8 mouse cellular contexts compared by ENCODE assay signal in the genomic region with DNA sequence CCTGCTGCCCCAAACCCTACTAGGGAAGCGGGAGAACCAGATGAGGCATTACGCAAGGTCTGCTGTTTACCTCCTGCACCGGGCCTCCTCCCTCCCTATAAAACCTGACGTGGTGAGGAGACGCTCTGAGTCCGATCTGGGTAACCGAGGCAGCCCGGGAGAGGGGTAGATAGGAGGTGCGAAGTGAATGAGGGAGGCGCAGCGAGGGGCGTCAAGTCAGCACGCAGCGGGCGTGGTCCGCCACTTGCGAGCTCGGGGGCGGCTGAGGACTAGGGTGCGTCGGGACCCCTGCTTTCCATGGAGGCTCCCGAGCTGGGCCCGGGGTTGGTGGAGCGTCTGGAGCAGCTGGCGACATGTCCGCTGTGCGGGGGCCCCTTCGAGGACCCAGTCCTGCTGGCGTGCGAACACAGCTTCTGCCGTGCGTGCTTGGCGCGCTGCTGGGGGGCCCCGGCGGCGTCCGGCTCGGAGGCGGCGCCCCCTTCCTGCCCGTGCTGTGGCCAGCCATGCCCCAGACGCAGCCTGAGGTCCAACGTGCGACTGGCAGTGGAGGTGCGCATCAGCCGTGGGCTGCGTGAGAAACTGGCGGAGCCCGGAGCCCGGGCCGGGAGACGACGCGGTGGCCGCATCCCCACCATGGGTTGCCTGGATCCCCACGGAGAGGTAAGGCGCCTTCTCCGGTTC. TPM values are rescaled to one million over a fixed set of nuclear protein-coding genes. Genes with fewer than 3 reads are reported as not detected.
DNase-seq lines count a peak whose midpoint lies in the region; ATAC-seq and TF ChIP-seq lines count a peak whose summit lies in the region.

A gene (plus strand): TSS at position 128 of the 681 bp plus-strand sequence.

- H3K4me1 ChIP-seq in kidney, embryonic 14.5 days (ENCODE audit: control insufficient read depth, insufficient read depth, low read length), result peaks cover 5% of the 10 kb centered on the region
- peaks cover 9 to 13% of the 10 kb centered on the region in 2 experiments; a peak in 3 of 4 replicates for H3K4me1 ChIP-seq in heart, embryonic 14.5 days (ENCODE audit: control insufficient read depth in 2 of 2, insufficient read depth in 2 of 2, low read length in 2 of 2)
- 0 out of 2 replicates have a peak, but pooled peaks cover 4% of the 10 kb centered on the region for H3K4me1 ChIP-seq in limb, embryonic 14.5 days (ENCODE audit: control insufficient read depth, insufficient read depth, low read length)
- peaks cover 30% of the 10 kb centered on the region for H3K4me1 ChIP-seq in midbrain, embryonic 13.5 days (replicated peaks)

- peak within 1 kb of the TSS; percentile 58 for H3K4me2 ChIP-seq in kidney, embryonic 14.5 days (replicated peaks; ENCODE audit: low read depth, low read length)
- H3K4me2 ChIP-seq in heart, embryonic 14.5 days (ENCODE audit: low read length), result peak within 1 kb of the TSS; percentile 74
- peak within 1 kb of the TSS; percentile 83 for H3K4me2 ChIP-seq in limb, embryonic 14.5 days (replicated peaks; ENCODE audit: low read depth, low read length, severe bottlenecking)
- H3K4me2 ChIP-seq in midbrain, embryonic 13.5 days (replicated peaks), result peak within 1 kb of the TSS; percentile 63

- peak within 1 kb of the TSS; percentile 37 for H3K4me3 ChIP-seq in kidney, embryonic 14.5 days (ENCODE audit: low read length)
- H3K4me3 ChIP-seq in heart, embryonic 14.5 days (ENCODE audit: control insufficient read depth in 1 of 2, insufficient read depth in 1 of 2, low read depth in 1 of 2, low read length in 2 of 2), result peak within 1 kb of the TSS; percentile 36 to 43
- H3K4me3 ChIP-seq in limb, embryonic 14.5 days (replicated peaks; ENCODE audit: low read length), result peak within 1 kb of the TSS; percentile 45
- peak within 1 kb of the TSS; percentile 42 for H3K4me3 ChIP-seq in midbrain, embryonic 13.5 days (replicated peaks)

- no peak for DNase-seq in kidney, postnatal 14 days
- DNase-seq in cerebellum, postnatal 10 days, result peak; percentile 27 to 34
- peak; percentile 11 for DNase-seq in limb, embryonic 14.5 days (ENCODE audit: low spot score)
- DNase-seq in thymus, postnatal 4 days, result peak; percentile 60
- DNase-seq in frontal cortex, postnatal 10 days (ENCODE audit: low spot score in 2 of 2), result no peak

- no peaks in the 10 kb centered on the region for H3K9me3 ChIP-seq in kidney, embryonic 14.5 days (ENCODE audit: control insufficient read depth, low read length)
- no peaks in the 10 kb centered on the region for H3K9me3 ChIP-seq in heart, embryonic 14.5 days (ENCODE audit: control insufficient read depth, low read length)
- no peaks in the 10 kb centered on the region for H3K9me3 ChIP-seq in limb, embryonic 14.5 days (ENCODE audit: control insufficient read depth, low read length)
- H3K9me3 ChIP-seq in midbrain, embryonic 13.5 days, result no peaks in the 10 kb centered on the region

- peaks cover 55% of the 10 kb centered on the region for H3K27me3 ChIP-seq in kidney, embryonic 14.5 days (ENCODE audit: control insufficient read depth, insufficient read depth, low read length)
- peaks cover 61% of the 10 kb centered on the region for H3K27me3 ChIP-seq in heart, embryonic 14.5 days (ENCODE audit: control insufficient read depth, insufficient read depth, low read length)
- H3K27me3 ChIP-seq in limb, embryonic 14.5 days (ENCODE audit: control insufficient read depth, insufficient read depth, low read length), result peaks cover 32% of the 10 kb centered on the region
- H3K27me3 ChIP-seq in midbrain, embryonic 13.5 days, result peaks cover 60% of the 10 kb centered on the region

- no peaks in the 10 kb centered on the region for H3K36me3 ChIP-seq in kidney, embryonic 14.5 days (ENCODE audit: control insufficient read depth, insufficient read depth, low read length)
- no peaks in the 10 kb centered on the region for H3K36me3 ChIP-seq in heart, embryonic 14.5 days (ENCODE audit: control insufficient read depth, insufficient read depth, low read length)
- H3K36me3 ChIP-seq in limb, embryonic 14.5 days (ENCODE audit: control insufficient read depth, insufficient read depth, low read length), result no peaks in the 10 kb centered on the region
- H3K36me3 ChIP-seq in midbrain, embryonic 13.5 days, result no peaks in the 10 kb centered on the region

- WGBS in kidney, embryonic 14.5 days, result under 1% methylated on average over 48 of the region's 59 CpGs
- WGBS in heart, embryonic 14.5 days, result 1% methylated on average over 59 of the region's 59 CpGs
- WGBS in limb, embryonic 14.5 days, result 2% methylated on average over 44 of the region's 59 CpGs
- 3% methylated on average over 59 of the region's 59 CpGs for WGBS in midbrain, embryonic 13.5 days

- peak; percentile 24; the same call in 1 of the 2 replicates for ATAC-seq in kidney, embryonic 14.5 days (ENCODE audit: low FRiP score, low TSS enrichment)
- no peak for ATAC-seq in heart, embryonic 14.5 days (ENCODE audit: insufficient number of reproducible peaks, insufficient read depth, low FRiP score, low read depth)
- ATAC-seq in limb, embryonic 14.5 days (ENCODE audit: low FRiP score, low read depth), result no peak; the same call in 1 of the 2 replicates
- 0 out of 2 replicates have a peak, but pooled peaks have one; percentile 3 for ATAC-seq in midbrain, embryonic 13.5 days

- TF ChIP-seq POLR2A in limb, embryonic 14.5 days (IDR thresholded peaks at IDR 0.05; ENCODE audit: borderline replicate concordance, extremely low read depth, insufficient read depth, insufficient read length), result no peak

- H3K27ac ChIP-seq in kidney, embryonic 14.5 days (ENCODE audit: low read depth, low read length), result no peak within 1 kb of the TSS
- no peak within 1 kb of the TSS for H3K27ac ChIP-seq in heart, embryonic 14.5 days (replicated peaks in 1 of 2; ENCODE audit: control insufficient read depth in 1 of 2, insufficient read depth in 1 of 2, low read depth in 2 of 2, low read length in 2 of 2)
- no peak within 1 kb of the TSS; the same call in 1 of the 2 replicates for H3K27ac ChIP-seq in limb, embryonic 14.5 days (replicated peaks; ENCODE audit: low read depth, low read length)
- H3K27ac ChIP-seq in midbrain, embryonic 13.5 days, result no peak within 1 kb of the TSS

- peak within 1 kb of the TSS; percentile 42; the same call in 1 of the 2 replicates for H3K9ac ChIP-seq in kidney, embryonic 14.5 days (ENCODE audit: low read depth, low read length)
- H3K9ac ChIP-seq in heart, embryonic 14.5 days (ENCODE audit: low read length), result peak within 1 kb of the TSS; percentile 48
- H3K9ac ChIP-seq in limb, embryonic 14.5 days (ENCODE audit: low read depth, low read length, severe bottlenecking), result peak within 1 kb of the TSS; percentile 45
- peak within 1 kb of the TSS; percentile 47 for H3K9ac ChIP-seq in midbrain, embryonic 13.5 days (replicated peaks)

RNA-seq across cellular contexts. Expression of the gene that starts here (rescaled TPM):
- polyA plus RNA-seq in kidney, embryonic 14.5 days (2014; fragmentation: Nextera tagmentation; extraction: Ambion mirVana), result 0.22 and 0.37 TPM in 2 replicates
- polyA plus RNA-seq in heart, embryonic 14.5 days (2014; fragmentation: Nextera tagmentation; extraction: Ambion mirVana), result 0.24 and 0.45 TPM in 2 replicates
- polyA plus RNA-seq in limb, embryonic 14.5 days (2012; rRNA removed), result 3.2 and 4.0 TPM in 2 replicates
- 2.8 and 3.5 TPM in 2 replicates for polyA plus RNA-seq in limb, embryonic 14.5 days (2014; fragmentation: Nextera tagmentation; extraction: Ambion mirVana)
- polyA plus RNA-seq in midbrain, embryonic 13.5 days (2015; fragmentation: Nextera tagmentation; extraction: Ambion mirVana), result 0.63 and 0.70 TPM in 2 replicates

Comparison
In these comparisons a context has a peak if more than half of its experiments do, and no peak if none do; other contexts are left out.
1. Peak in ATAC-seq, H3K4me3 ChIP-seq, H3K9ac ChIP-seq and H3K4me2 ChIP-seq in kidney, embryonic 14.5 days; RNA of the gene not detected or under 1 TPM.
2. Peak in ATAC-seq, H3K4me3 ChIP-seq, H3K9ac ChIP-seq and H3K4me2 ChIP-seq in midbrain, embryonic 13.5 days; RNA of the gene not detected or under 1 TPM.
3. DNase-seq: peak in cerebellum, postnatal 10 days (2 of 2), limb, embryonic 14.5 days (single experiment) and thymus, postnatal 4 days (single experiment); none in kidney, postnatal 14 days (single experiment) and frontal cortex, postnatal 10 days (0 of 2).
4. Peak in every context shown above with its lines, with median percentiles within 50 percentile points of each other: H3K4me2 ChIP-seq, H3K4me3 ChIP-seq and H3K9ac ChIP-seq.